8 mouse cellular contexts compared by ENCODE assay signal in the genomic region with DNA sequence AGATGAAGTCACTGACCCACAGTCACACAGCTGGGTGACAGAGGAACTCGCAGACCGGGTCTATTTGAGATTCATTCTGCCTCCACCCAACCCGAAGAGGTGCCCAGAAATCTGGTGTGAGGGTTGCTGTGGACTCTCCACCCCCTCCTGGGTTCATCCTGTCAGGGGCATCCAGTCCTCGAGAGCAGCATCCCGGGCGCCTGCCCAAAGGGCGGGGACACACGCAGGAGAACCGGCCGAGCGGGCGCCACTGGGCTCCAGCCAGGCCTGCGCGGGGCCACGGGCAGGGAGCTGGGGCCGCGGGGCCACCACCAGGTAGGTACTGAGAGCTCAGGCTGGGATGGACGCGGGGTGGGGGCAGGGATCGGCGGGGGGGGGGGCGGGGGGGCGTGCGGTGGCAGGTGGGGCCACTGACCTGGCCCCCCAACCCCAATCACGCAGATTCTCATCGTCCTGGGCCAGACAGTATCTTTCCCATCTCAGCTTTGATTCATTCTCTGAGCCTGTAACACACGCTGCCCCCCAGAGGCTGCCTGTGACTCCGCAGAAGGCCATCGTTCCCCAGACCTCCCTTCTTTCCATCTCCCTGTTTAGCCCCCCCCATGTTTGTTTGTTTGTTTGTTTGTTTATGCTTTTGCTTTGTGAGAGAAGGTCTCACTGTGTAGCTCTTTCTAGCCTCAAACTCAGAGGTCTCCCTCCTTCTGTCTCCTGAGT. TPM values are rescaled to one million over a fixed set of nuclear protein-coding genes. Genes with fewer than 3 reads are reported as not detected.
A peak's percentile ranks its signal among the peaks of the same experiment; 100 is the strongest.
DNase-seq lines count a peak whose midpoint lies in the region; ATAC-seq and TF ChIP-seq lines count a peak whose summit lies in the region.

A gene (plus strand): TSS at position 187 of the 714 bp plus-strand sequence.

- peak within 1 kb of the TSS; percentile 49 for H3K4me2 ChIP-seq in lung, embryonic 14.5 days
- H3K4me2 ChIP-seq in lung, embryonic 16.5 days (ENCODE audit: low read depth, low read length): peak within 1 kb of the TSS; percentile 48

- no peak within 1 kb of the TSS for H3K9ac ChIP-seq in lung, embryonic 14.5 days
- H3K9ac ChIP-seq in lung, embryonic 16.5 days (ENCODE audit: low read length): peak within 1 kb of the TSS; percentile 51

- 4% methylated on average over 25 of the region's 29 CpGs for WGBS in lung, embryonic 14.5 days
- 3% methylated on average over 22 of the region's 29 CpGs for WGBS in lung, embryonic 16.5 days

- DNase-seq in CD4-positive, CD25-positive, alpha-beta regulatory T cell, adult 2 months (ENCODE audit: low read depth, low spot score): peak; percentile 16
- DNase-seq in lung, embryonic 14.5 days: peak; percentile 45
- DNase-seq in lung, postnatal 14 days: no peak
- DNase-seq in T-cell, adult 2 months (ENCODE audit: low spot score): no peak
- no peak for DNase-seq in spleen, postnatal 14 days (ENCODE audit: low spot score in 2 of 2)

- H3K9me3 ChIP-seq in lung, embryonic 14.5 days (ENCODE audit: low read depth, low read length): no peaks in the 10 kb centered on the region
- H3K9me3 ChIP-seq in lung, embryonic 16.5 days (ENCODE audit: control insufficient read depth, low read length): no peaks in the 10 kb centered on the region

- peak; percentile 56 for TF ChIP-seq CTCF in lung, embryonic 14.5 days (IDR thresholded peaks at IDR 0.05; ENCODE audit: low read depth)

- no peak for ATAC-seq in CD4-positive, CD25-positive, alpha-beta regulatory T cell, adult 4 months
- no peak for ATAC-seq in lung, embryonic 14.5 days (ENCODE audit: insufficient read depth)
- peak; percentile 38 for ATAC-seq in granulocyte monocyte progenitor cell, adult 5-6 weeks (replicated peaks; ENCODE audit: poor library complexity, severe bottlenecking)
- ATAC-seq in lung, embryonic 16.5 days (ENCODE audit: low read depth): peak; percentile 37; the same call in 1 of the 2 replicates

- H3K27me3 ChIP-seq in lung, embryonic 14.5 days (ENCODE audit: insufficient read depth, low read length): peaks cover 55% of the 10 kb centered on the region
- peaks cover 52% of the 10 kb centered on the region for H3K27me3 ChIP-seq in lung, embryonic 16.5 days (ENCODE audit: control insufficient read depth, insufficient read depth, low read depth, low read length)

- H3K4me1 ChIP-seq in lung, embryonic 14.5 days (ENCODE audit: insufficient read depth): no peaks in the 10 kb centered on the region
- H3K4me1 ChIP-seq in lung, embryonic 16.5 days (replicated peaks; ENCODE audit: control insufficient read depth, insufficient read depth, low read length): peaks cover 9% of the 10 kb centered on the region; the same call in 1 of the 2 replicates

- H3K27ac ChIP-seq in lung, embryonic 14.5 days (ENCODE audit: low read depth): no peak within 1 kb of the TSS
- H3K27ac ChIP-seq in lung, embryonic 16.5 days (ENCODE audit: low read length): no peak within 1 kb of the TSS

- no peaks in the 10 kb centered on the region for H3K36me3 ChIP-seq in lung, embryonic 14.5 days (ENCODE audit: insufficient read depth)
- no peaks in the 10 kb centered on the region for H3K36me3 ChIP-seq in lung, embryonic 16.5 days (ENCODE audit: control insufficient read depth, insufficient read depth, low read length)

- H3K4me3 ChIP-seq in lung, embryonic 14.5 days (ENCODE audit: low read depth, low read length): no peak within 1 kb of the TSS
- 0 out of 2 replicates have a peak within 1 kb of the TSS, but pooled peaks have one; percentile 12 for H3K4me3 ChIP-seq in lung, embryonic 16.5 days (ENCODE audit: low read length)

RNA-seq across cellular contexts. Expression of the gene that starts here (rescaled TPM):
- polyA plus RNA-seq in CD4-positive, CD25-positive, alpha-beta regulatory T cell, adult 4 months (2017; shearing (Covaris generic)): not detected
- 0.11 TPM in 2 replicates for polyA plus RNA-seq in lung, embryonic 14.5 days (2014; fragmentation: Nextera tagmentation; extraction: Ambion mirVana)
- not detected in 2 replicates for total RNA-seq in granulocyte monocyte progenitor cell, adult 5-6 weeks (2014; fragmentation: Nextera tagmentation)
- total RNA-seq in granulocyte monocyte progenitor cell, adult 5-6 weeks (2017): not detected in 2 replicates
- polyA plus RNA-seq in lung, embryonic 16.5 days (2015; fragmentation: Nextera tagmentation; extraction: Ambion mirVana): 0.16 TPM in 1 of 2 replicates, not detected in the other

Comparison
In these comparisons a context has a peak if more than half of its experiments do, and no peak if none do; other contexts are left out.
1. Peak in DNase-seq and H3K4me2 ChIP-seq in lung, embryonic 14.5 days; RNA of the gene not detected or under 1 TPM.
2. Peak in ATAC-seq in granulocyte monocyte progenitor cell, adult 5-6 weeks; RNA of the gene not detected or under 1 TPM.
3. Peak in ATAC-seq, H3K4me3 ChIP-seq, H3K9ac ChIP-seq and H3K4me2 ChIP-seq in lung, embryonic 16.5 days; RNA of the gene not detected or under 1 TPM.